26 mouse cellular contexts compared by ENCODE assay signal in the genomic region with DNA sequence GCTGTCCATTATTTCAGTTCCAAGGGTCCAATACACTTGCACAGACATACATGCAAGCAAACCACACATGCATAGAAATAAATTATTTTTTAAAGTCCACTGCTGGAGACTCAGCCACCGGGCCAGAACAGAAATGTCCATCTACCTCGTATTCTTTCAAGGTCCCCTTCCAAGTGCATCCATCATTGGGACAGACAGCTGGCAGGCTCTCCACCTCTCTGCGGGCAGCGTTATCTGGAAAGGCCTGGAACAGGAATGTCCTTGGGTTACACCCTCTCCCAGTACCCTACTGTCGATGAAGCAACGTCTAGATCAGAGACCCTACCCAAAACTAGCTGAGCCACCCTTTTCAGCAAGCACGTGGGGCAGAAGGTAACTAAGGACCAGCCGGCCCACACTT. TPM values are rescaled to one million over a fixed set of nuclear protein-coding genes. Genes with fewer than 3 reads are reported as not detected.
DNase-seq lines count a peak whose midpoint lies in the region; TF ChIP-seq lines count a peak whose summit lies in the region.
"Had no signal": no experiment of that assay in that cellular context is flagged by ENCODE, and none has a peak within 500 bp of the region (broad histone marks: within the 10 kb centered on the region; RNA-seq: fewer than 3 reads in every experiment).

No protein-coding gene starts in this region.

- no peak overlapping the region for H3K4me3 ChIP-seq in kidney, adult 2 months (ENCODE audit: insufficient read depth, low read depth, low read length)
- no peak overlapping the region for H3K4me3 ChIP-seq in forebrain, embryonic 10.5 days
- H3K4me3 ChIP-seq: heart, embryonic 13.5 days; hindbrain, embryonic 10.5 days; hindbrain, embryonic 15.5 days; kidney, embryonic 15.5 days; layer of hippocampus, adult 2 months; left cerebral cortex, adult 2 months; limb, embryonic 13.5 days; lung, embryonic 15.5 days; midbrain, embryonic 10.5 days; midbrain, embryonic 15.5 days; neural tube, embryonic 15.5 days; stomach, embryonic 15.5 days had no signal

- H3K36me3 ChIP-seq in kidney, adult 2 months (ENCODE audit: control insufficient read depth, insufficient read depth, low read length) = no peaks in the 10 kb centered on the region; the same call in 1 of the 2 replicates
- peaks cover 91% of the 10 kb centered on the region for H3K36me3 ChIP-seq in forebrain, embryonic 10.5 days (replicated peaks)

- no peak overlapping the region for H3K27ac ChIP-seq in kidney, adult 2 months (ENCODE audit: insufficient read depth, low read depth, low read length)
- no peak overlapping the region for H3K27ac ChIP-seq in forebrain, embryonic 10.5 days
- H3K27ac ChIP-seq: heart, embryonic 13.5 days; hindbrain, embryonic 10.5 days; hindbrain, embryonic 15.5 days; kidney, embryonic 15.5 days; layer of hippocampus, adult 2 months; left cerebral cortex, adult 2 months; limb, embryonic 13.5 days; lung, embryonic 15.5 days; midbrain, embryonic 10.5 days; midbrain, embryonic 15.5 days; neural tube, embryonic 15.5 days; stomach, embryonic 15.5 days had no signal

- H3K9me3 ChIP-seq in forebrain, embryonic 10.5 days = no peaks in the 10 kb centered on the region
- H3K9me3 ChIP-seq: G1E; heart, embryonic 13.5 days; hindbrain, embryonic 10.5 days; hindbrain, embryonic 15.5 days; kidney, embryonic 15.5 days; limb, embryonic 13.5 days; lung, embryonic 15.5 days; midbrain, embryonic 10.5 days; midbrain, embryonic 15.5 days; neural tube, embryonic 15.5 days; stomach, embryonic 15.5 days had no signal

- no peaks in the 10 kb centered on the region for H3K27me3 ChIP-seq in kidney, adult 2 months (replicated peaks; ENCODE audit: control insufficient read depth, insufficient read depth, low read length)
- no peaks in the 10 kb centered on the region for H3K27me3 ChIP-seq in forebrain, embryonic 10.5 days (ENCODE audit: poor library complexity, severe bottlenecking)
- H3K27me3 ChIP-seq: heart, embryonic 13.5 days; hindbrain, embryonic 15.5 days; kidney, embryonic 15.5 days; limb, embryonic 13.5 days; lung, embryonic 15.5 days; midbrain, embryonic 15.5 days; neural tube, embryonic 15.5 days; stomach, embryonic 15.5 days had no signal

- WGBS in kidney, adult 2 months = 83% methylated on average over 8 of the region's 8 CpGs
- 91% methylated on average over 8 of the region's 8 CpGs for WGBS in forebrain, embryonic 10.5 days

- peaks cover 20% of the 10 kb centered on the region for H3K4me1 ChIP-seq in kidney, adult 2 months (ENCODE audit: control insufficient read depth, insufficient read depth, low read length)
- H3K4me1 ChIP-seq in forebrain, embryonic 10.5 days = peaks cover under 1% of the 10 kb centered on the region; the same call in 1 of the 2 replicates
- H3K4me1 ChIP-seq: hindbrain, embryonic 15.5 days; limb, embryonic 13.5 days; lung, embryonic 15.5 days; midbrain, embryonic 15.5 days; neural tube, embryonic 15.5 days; stomach, embryonic 15.5 days had no signal

- TF ChIP-seq CTCF in kidney, adult 2 months (conservative IDR thresholded peaks at IDR 0.05; ENCODE audit: insufficient read depth, insufficient read length, low read depth, low read length) = no peak

- peak; percentile 39 for DNase-seq in gastrocnemius, adult 18-20 months (ENCODE audit: low spot score)
- no peak for DNase-seq in gastrocnemius, adult 8-10 months (ENCODE audit: low spot score in 2 of 2)
- DNase-seq in ovary, adult 18-20 months (ENCODE audit: low spot score) = peak; percentile 34
- no peak for DNase-seq in ovary, postnatal 10 days (ENCODE audit: low spot score)
- peak; percentile 76 for DNase-seq in adrenal gland, postnatal 10 days
- DNase-seq in kidney, adult 2 months = no peak
- no peak for DNase-seq in forebrain, embryonic 10.5 days (ENCODE audit: extremely low spot score, low spot score)
- DNase-seq: cerebellum, adult 2 months; cerebellum, postnatal 25 days; heart, adult 11 months; kidney, adult 11 months; kidney, postnatal 36 days; thymus, postnatal 25 days had no signal

- no peak for TF ChIP-seq POLR2A in kidney, adult 2 months (IDR thresholded peaks at IDR 0.05; ENCODE audit: low read depth, low read length)

RNA-seq across cellular contexts. Expression of gene Traf2, which starts 10.2 kb away (rescaled TPM):
- 10 to 100 TPM; 13.7 to 15.1 TPM for total RNA-seq in gastrocnemius, adult 18-20 months (2021)
- total RNA-seq in gastrocnemius, adult 8-10 months (2022) = 10 to 100 TPM; 12.0 to 18.8 (median 15.2) TPM
- total RNA-seq in adrenal gland, postnatal 10 days (2021) = 10 to 100 TPM; 18.0 to 22.7 TPM
- 14.8 and 15.3 TPM in 2 replicates for polyA plus RNA-seq in kidney, adult 2 months (2012; rRNA removed)
- 40.2 and 42.6 TPM in 2 replicates for polyA plus RNA-seq in forebrain, embryonic 10.5 days (2016; fragmentation: Nextera tagmentation; extraction: Ambion mirVana)

RNA-seq across cellular contexts. Expression of gene Edf1, which starts 21.1 kb away (rescaled TPM):
- 100 to 1,000 TPM; 179 to 182 TPM for total RNA-seq in gastrocnemius, adult 18-20 months (2021)
- total RNA-seq in gastrocnemius, adult 8-10 months (2022) = 100 to 1,000 TPM; 104 to 172 (median 141) TPM
- total RNA-seq in adrenal gland, postnatal 10 days (2021) = 100 to 1,000 TPM; 266 to 285 TPM
- polyA plus RNA-seq in kidney, adult 2 months (2012; rRNA removed) = 195 and 198 TPM in 2 replicates
- 337 and 341 TPM in 2 replicates for polyA plus RNA-seq in forebrain, embryonic 10.5 days (2016; fragmentation: Nextera tagmentation; extraction: Ambion mirVana)

RNA-seq across cellular contexts. Expression of gene C8g, which starts 35.0 kb away (rescaled TPM):
- 1 to 10 TPM; 2.0 to 2.1 TPM for total RNA-seq in gastrocnemius, adult 18-20 months (2021)
- 1 to 10 TPM; 1.0 to 1.8 (median 1.6) TPM for total RNA-seq in gastrocnemius, adult 8-10 months (2022)
- total RNA-seq in adrenal gland, postnatal 10 days (2021) = 10 to 100 TPM; 16.8 to 42.9 TPM
- 20.6 and 22.0 TPM in 2 replicates for polyA plus RNA-seq in kidney, adult 2 months (2012; rRNA removed)
- 6.3 and 7.2 TPM in 2 replicates for polyA plus RNA-seq in forebrain, embryonic 10.5 days (2016; fragmentation: Nextera tagmentation; extraction: Ambion mirVana)

RNA-seq across cellular contexts. Expression of gene Fbxw5, which starts 36.0 kb away (rescaled TPM):
- total RNA-seq in gastrocnemius, adult 18-20 months (2021) = 10 to 100 TPM; 81.5 to 84.3 TPM
- total RNA-seq in gastrocnemius, adult 8-10 months (2022) = 100 to 1,000 TPM in 1 of 4 experiments, 10 to 100 TPM in 3; 83.3 to 100 (median 89.7) TPM
- total RNA-seq in adrenal gland, postnatal 10 days (2021) = 10 to 100 TPM; 73.1 to 88.8 TPM
- 39.6 and 48.4 TPM in 2 replicates for polyA plus RNA-seq in kidney, adult 2 months (2012; rRNA removed)
- polyA plus RNA-seq in forebrain, embryonic 10.5 days (2016; fragmentation: Nextera tagmentation; extraction: Ambion mirVana) = 90.7 and 93.9 TPM in 2 replicates

RNA-seq across cellular contexts. Expression of gene Mamdc4, which starts 38.1 kb away (rescaled TPM):
- under 1 TPM; 0.12 to 0.34 TPM for total RNA-seq in gastrocnemius, adult 18-20 months (2021)
- under 1 TPM; 0.19 to 0.46 (median 0.33) TPM for total RNA-seq in gastrocnemius, adult 8-10 months (2022)
- 1 to 10 TPM; 1.6 to 6.3 TPM for total RNA-seq in adrenal gland, postnatal 10 days (2021)
- polyA plus RNA-seq in kidney, adult 2 months (2012; rRNA removed) = 1.3 and 2.3 TPM in 2 replicates
- 5.0 and 7.0 TPM in 2 replicates for polyA plus RNA-seq in forebrain, embryonic 10.5 days (2016; fragmentation: Nextera tagmentation; extraction: Ambion mirVana)

Comparison
In these comparisons a context has a peak if more than half of its experiments do, and no peak if none do; other contexts are left out.
1. DNase-seq: peak in gastrocnemius, adult 18-20 months (single experiment), ovary, adult 18-20 months (single experiment) and adrenal gland, postnatal 10 days (single experiment); none in gastrocnemius, adult 8-10 months (0 of 2), ovary, postnatal 10 days (single experiment), kidney, adult 2 months (single experiment) and forebrain, embryonic 10.5 days (single experiment).
2. RNA of gene C8g, which starts 35.0 kb away (total RNA-seq): 16.8 to 42.9 TPM in adrenal gland, postnatal 10 days; 2.0 to 2.1 TPM in gastrocnemius, adult 18-20 months and 1.0 to 1.8 TPM in gastrocnemius, adult 8-10 months; every median in the first group is over 4 times any median in the second.